Mouse (Mus musculus): Measurements from ENCODE around the gene Lrrc42.

GRCm38 (mm10) chr4:107250494-107250893 lies 2.8 kb downstream of the Lrrc42 start:
- TF ChIP-seq CTCF (IDR thresholded peaks at IDR 0.05; ENCODE audit: low read depth, low read length) (0 out of 2 replicates have a peak, but pooled peaks have one; percentile 19), POLR2A (IDR thresholded peaks at IDR 0.05; ENCODE audit: borderline replicate concordance, low read depth, low read length) (no peak)

Measured in bone marrow macrophage, adult 2 months (primary cell).